Mouse (Mus musculus) CH12F3 (cell line): Measurements from ENCODE around the gene Ddc.

Source experiments
- in situ Hi-C: fragments of 300-500 bp; cut with MboI; formaldehyde crosslinking; loops from 2 replicates; pipeline ENCODE4 v1.14.3; 2020; ENCODE audit warnings: low sequenced_read_pairs

The Ddc gene

DNA sequence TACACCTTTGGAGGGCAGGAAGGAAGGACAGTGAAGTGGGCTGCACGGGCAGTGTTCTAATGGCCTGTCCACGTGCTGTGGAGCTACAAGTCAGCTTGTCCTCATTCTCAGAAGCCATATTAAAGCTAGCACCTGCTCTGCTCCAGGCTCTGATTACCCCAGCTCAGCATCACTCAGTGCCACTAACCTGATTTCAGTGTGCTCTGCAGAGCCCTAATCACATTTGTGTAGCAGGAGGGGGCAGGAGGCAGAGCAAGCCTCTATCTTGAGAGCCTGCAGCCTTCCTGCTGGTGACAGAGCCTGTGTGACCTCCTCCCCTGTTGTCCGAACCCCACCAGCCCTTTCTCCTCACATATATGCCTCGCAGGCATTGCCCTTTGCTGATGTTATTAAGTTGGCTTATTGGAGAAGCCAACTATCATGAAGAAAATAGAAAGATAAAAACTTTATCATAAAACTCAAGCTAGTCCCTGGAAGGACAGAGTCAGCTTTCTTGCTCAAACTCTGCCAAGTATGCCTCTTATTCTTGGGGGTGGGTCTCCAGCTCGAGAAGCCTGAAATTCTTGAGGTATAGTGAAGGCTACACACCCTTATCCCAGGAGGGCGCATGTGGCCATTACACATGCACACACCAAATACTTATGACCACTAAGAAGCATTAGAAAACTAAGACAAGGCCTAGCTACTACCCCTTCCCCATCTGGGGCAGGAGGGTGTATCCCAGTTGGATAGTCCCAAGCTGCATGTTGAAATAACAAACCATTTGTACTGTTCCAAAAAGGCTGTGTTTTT is 47.3 kb downstream of the Ddc start:
- in situ Hi-C loops, result no loop called here

DNA sequence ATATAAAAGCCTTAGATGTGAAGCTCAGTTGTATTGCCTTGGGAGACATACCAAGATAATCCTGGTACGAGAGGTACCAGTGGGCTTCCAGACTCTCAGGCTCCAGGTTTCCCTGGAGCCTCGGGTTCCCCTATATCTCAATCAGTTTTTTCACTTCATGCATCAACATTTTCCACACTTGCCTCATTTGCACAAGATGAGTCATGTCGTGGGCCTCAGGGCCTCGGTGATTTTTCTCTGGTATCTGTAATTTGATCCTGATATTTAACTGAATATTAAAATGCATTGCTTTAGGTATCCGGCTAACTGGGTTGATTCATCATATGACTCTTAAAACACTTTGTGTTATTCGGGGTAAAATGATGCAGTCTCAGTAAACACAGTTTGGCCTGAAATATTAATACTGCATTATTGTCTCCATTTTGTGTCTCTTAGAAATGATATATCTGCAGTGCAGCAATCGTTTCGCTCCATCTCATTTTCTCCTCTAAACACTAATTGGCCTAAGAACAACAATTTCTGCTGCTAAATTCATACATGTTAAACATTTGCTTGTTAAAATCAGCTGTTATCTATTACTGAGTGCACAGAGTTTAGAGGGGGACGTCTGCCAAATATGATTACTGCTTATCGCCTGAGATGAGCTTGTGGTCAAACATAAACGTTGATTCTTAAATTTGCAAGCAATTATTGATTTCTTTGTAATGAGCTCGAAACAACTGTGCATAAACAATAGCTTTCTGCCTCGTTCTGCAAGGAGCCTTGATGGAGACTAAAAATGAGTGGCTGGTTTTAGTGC is 48.2 kb downstream of the Ddc start:
- in situ Hi-C loops, result no loop called here

DNA sequence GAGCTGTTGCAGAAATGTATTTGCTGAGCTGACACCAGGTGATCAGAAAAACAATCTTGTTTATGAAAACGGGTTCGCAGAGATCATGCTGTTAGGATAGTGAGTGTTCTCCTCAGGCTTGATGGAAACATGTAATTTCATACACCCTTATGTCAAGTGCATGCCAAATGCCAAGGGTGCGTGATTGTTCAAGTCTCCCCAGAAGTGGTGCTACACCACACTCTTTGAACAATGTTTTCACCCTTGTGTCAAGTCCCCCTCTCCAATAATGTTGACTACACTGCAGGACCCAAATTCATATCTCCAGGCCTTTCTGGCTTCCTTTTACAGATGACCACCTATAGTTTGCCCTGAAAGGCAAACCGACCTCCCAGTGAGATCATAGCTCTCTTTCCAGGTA is 49.5 kb downstream of the Ddc start:
- in situ Hi-C loops, result no loop called here

DNA sequence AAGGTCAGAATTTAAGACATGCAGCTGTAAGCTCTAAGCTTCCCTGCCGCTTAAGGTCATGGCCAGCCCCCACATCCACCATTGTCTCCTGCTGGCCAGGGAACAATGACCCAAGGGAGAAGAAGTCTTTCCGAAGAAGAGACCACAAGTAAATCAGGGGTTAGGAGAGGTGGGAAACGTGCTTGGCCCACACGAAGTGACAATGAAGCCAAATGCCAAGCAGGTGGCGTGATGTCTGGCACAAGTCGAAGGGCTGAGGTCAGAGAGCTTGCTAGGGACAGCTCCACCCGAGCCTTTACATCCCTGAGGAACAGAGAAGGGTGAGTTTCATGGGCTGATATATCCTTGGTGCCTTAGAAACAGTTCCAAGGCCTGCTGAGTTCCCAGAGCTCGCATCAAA is 52.9 kb downstream of the Ddc start:
- in situ Hi-C loops, result no loop called here

DNA sequence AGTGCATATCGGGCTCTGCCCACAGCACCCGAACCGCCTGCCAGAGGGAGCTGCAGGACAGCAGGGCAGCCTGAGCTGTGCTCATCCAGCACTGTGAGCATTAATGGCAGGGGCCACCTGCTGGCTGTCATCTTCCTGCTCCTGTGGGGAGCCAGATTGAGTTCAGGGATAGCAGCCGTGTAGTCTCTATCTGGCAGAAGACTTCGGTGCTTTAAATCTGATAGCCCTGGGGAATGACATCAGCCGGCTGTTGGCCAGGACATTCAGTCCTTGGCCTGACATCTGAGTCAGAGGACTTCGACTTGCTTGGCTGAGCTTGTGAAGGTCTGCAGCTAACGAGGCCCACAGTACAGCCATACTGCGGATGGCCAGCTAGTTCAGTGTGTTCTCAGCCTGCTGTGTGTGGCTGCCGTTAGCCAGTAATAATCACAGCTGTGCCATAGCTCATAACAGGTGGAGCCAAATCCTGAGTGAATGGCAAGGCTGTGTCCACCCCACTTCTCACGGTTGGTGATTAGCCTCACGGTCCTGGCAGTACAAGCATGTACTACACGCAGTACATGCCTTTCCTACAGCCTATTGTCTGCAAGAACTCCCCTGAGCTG is 53.5 kb downstream of the Ddc start:
- in situ Hi-C loops, result no loop called here

DNA sequence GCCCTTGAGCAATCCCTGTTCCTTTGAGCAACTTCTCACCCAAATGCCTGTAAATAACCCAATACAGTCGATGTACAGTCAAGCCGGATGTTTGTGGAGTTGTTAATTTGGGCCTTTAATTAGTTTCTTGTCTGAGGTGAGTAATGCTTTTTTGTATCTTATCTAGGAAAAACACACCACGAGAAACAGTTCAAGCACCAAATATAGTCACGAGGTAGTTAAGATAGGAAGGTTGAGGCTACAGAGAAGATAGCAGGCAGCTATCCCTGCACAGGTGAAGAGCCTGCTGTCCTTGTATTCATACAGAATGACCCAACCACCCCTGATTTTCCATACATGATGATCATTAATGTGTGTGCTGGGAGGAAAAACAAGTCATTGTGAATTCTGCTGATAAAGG is 56.4 kb downstream of the Ddc start:
- in situ Hi-C loops, result no loop called here

DNA sequence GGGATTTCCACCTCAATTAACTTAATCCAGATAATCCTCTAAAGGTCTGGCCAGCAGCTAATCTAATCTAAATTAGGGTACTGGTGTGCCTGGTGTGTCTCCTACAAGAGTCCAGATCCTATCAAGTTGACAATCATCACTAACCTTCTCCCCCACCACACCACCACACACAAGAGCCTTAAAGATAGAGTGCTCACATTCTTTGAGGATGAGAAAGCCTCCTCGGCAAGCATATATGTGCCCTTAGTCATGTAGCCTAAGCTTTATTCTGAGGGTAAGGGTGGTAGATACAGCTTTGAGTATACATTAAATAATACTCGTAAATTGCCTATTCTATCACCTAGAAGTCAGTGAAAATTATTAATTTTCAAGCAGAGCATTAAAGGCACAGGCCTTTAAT is 57.2 kb downstream of the Ddc start:
- in situ Hi-C loops, result no loop called here

DNA sequence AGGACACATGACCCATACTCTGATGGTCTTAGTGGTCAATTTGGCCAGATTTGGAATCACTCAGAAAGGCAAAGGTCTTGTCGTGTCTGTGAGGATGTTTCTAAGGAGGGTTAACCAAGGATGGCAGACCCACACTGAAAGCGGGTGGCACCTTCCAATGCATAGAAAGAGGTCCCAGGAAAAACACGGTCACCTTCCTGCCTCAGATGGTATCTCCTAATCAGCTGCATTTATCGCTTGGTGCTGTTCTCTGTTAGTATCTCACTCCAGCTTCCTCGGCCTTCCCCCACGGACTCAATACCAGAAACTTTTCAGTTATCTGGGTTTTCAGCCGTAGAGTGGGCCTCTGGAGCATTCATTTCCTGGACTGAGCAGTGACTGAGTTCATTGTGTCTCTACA is 58.1 kb downstream of the Ddc start:
- in situ Hi-C loops, result no loop called here

DNA sequence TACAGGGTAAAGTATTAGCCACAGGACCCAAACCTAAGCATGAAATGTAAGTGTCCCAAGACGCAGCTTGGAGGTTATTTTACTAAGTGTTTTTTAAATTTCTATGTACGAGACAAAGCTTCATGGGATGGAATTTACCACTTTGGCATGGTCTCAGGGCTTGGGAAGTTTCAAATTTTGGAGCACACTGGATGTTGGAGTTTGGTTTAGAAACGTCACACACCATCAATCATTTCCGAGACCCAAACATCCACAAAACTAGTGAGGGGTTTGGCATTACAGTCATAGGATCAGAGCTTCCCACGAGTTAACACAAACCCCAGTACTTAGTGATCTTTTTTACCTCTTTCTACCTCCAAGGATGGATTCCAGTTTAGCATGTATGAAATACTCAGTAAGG is 60.6 kb downstream of the Ddc start:
- in situ Hi-C loops, result no loop called here

DNA sequence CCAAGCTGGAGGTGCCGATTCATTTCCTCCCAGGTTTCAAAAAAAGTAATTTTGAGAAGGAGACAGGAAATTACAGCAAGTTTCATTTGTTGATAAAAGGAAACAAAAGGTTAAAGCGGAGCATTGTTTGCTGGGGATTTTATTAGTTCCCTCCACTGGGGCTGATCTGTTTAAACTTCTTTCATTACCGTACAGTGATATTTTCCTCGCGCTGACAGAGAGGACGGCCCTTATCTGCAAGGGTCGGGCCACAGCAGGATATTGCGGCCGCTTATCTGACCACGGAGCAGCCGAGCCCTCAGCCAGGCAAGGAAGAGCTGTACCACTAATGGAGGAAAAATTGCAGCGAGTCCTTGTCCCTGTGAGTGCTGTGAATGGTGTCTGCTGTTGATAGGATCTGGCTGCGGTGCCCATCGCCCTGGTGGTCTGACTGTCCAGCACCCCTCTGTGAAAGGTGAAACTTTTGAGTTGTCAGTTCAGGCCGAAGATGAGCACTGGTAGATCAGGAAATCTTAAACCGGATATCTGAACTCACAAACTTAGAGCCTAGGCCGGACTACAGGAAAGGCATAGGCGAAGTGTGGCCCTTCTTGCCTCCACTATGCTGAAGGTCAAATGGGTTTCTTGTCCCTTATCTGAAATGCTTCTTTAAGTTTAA is 61.1 kb downstream of the Ddc start:
- in situ Hi-C loops, result no loop called here

DNA sequence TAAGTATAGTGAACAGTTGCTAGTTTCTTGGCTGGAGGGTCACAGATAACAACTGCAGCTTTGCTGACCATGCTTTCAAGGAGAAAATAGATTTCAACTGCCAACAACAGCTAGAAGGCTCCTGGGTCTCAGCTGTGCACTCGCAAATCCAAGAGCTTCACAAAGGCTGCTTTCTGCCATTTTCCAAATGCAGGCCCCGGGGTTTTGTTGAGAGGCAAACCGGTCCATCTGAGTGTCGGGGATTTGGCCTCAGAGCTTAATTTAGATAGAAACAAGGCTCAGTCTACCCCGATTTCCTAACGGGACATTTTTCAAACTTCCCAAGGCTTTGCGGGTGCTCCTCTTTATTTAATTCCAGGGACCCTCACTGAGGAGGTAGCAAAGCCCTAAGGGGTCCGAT is 61.7 kb downstream of the Ddc start:
- in situ Hi-C loops, result no loop called here

DNA sequence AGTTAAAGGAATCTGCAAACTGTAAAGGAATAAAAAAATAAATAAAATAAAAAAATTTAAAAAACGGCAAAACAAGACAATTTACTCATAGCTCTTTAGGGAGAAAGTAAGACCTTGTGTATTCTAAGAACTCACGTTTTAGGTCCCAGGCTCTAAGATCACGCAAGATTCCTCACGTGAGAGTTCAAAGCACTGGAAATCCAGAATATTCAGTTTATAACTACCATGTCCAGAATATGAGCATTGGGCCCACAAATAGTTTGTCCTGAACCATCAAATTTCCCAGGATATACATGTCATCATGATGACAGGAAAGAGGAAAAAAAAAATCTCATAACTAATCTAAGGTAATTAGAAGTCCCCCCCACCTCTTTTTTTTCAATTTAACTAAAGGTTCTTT is 62.2 kb downstream of the Ddc start:
- in situ Hi-C loops, result no loop called here

DNA sequence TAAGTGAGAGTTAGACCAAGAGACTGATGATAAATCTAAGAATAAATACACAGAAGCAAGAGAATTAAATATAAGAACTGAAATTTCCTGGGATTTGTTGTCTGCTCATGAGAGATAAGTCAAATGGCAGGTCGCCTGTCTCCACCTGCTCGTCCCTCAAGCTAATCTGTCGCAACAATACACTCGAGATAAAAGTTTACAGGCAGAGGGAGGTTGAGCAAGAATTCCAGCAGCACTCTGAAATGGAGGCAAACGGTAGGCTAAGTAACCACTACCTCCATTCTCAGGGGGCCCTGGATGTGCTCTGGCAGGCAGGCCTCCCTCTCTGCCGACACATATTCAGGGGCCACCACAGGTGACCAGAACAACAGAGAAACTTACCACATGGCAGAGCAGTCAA is 62.6 kb downstream of the Ddc start:
- in situ Hi-C loops, result no loop called here

DNA sequence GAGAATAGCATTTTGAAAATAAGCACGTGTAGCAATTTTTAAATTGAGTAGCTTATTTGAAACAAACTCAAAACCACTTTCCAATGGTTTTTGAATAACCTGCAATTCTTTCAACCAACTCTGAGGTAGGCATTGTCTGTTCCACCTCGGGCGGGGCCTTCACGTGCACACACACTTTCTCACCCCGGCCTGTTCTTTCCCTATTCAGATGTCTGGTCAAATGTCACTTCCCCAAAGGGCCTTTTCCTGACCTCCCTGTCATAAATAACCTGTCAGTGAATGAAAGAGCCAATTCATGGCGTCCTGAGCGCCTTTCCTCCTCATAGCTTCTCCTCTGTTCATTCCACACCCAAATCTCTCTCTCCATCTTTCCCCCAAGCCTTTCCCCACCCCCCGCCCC is 64.8 kb downstream of the Ddc start:
- in situ Hi-C loops, result no loop called here

DNA sequence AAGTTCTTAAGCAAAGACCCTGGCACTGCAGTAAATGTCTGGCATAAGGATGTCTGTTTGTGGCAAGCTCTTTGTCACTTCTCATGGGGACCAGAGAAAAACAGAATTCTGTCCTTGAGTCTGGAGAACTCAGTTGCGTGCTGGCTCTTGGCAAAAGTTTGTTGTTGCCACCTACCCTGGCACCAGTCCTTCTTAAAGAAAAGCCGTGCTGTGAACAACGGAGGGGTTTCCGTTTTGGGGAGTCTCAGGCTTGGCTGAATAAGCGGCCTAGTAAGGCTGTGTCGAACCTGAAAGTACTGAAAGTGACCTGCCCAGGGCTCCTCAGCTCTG is 65.2 kb downstream of the Ddc start:
- in situ Hi-C loops, result no loop called here

DNA sequence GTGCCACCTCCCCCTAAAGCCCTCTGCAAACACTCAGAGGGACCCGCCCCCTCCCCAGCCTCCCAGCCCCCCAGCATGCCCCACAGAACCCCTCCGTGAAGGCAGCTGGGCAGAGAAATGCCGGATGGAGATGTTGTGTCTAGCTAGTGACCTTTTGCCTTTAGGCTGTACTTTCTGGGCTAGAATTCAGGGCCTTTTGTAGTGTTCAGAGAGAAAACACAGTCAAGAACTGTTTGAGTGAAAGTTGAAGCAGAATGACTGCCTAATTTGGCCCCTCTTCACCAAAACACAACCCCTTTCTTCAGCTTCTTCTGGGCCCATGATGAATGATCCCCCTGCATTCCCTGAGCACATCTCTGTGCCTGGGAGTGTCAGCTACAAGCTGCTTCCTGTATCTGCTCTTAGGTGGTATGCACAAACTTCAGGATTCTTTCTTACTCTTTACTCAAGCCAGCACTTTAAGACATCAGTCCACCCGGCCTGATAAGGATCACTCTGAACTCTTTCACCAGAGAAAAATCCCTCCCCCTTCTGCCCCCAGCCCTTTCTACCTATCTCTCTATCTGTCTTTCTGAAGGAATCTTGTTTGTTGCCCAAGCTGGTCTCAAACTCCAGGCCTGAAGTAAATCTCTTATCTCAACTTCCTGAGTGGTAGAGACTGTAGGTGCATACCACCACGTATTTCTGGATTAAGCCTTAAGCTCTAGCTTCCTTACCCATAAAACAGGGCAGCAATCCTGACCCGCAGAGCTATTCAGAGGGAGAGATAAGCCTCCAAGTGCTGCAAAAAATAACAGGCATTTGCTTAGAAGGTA is 65.8 kb downstream of the Ddc start:
- in situ Hi-C loops, result no loop called here

DNA sequence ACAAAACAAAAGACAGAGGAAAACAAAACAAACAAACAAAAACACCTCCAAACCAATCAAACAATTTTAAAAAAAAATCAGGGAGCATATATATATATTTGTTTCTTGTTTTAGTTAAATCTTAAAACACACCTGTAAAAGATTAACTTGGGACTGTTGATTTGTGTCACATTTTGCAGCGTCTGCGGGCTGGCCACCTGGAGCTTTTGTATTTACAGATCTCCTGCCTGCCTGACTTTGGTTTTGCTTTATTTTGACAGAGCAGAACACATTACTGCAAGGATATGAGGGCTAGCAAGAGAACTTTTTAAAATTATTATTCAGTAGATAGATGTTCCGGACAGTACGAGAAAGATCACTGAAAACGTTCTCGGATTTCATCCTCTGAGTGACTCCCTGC is 66.4 kb downstream of the Ddc start:
- in situ Hi-C loops, result no loop called here

DNA sequence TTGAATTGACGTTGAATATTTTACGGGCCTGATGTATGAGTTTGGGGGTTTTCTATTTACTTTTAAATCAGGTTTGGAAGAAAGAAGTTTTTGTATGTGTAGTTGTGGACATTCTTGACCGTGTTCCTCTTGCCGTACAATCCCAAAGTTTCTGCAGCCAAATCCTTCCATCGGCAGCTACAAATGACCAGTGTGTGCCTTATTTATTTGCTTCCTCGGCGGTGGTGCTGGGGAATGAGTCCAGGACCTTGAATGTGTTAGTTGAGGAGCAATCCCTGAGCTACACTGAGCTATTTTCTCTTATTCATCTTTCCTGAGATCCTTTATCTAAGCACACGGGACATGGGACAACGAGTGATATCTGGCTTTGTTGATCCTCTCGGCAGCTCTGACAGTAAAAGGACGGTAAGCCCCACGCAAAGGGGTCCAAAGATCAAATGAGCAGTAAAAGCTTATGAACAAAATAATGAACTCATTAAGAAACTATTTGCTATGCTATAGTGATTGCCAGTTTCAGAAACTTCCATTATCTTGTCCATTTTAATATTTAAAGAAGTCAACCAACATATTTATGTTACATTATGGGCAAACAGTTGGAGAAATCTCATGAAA is 67.0 kb downstream of the Ddc start:
- in situ Hi-C loops, result no loop called here

DNA sequence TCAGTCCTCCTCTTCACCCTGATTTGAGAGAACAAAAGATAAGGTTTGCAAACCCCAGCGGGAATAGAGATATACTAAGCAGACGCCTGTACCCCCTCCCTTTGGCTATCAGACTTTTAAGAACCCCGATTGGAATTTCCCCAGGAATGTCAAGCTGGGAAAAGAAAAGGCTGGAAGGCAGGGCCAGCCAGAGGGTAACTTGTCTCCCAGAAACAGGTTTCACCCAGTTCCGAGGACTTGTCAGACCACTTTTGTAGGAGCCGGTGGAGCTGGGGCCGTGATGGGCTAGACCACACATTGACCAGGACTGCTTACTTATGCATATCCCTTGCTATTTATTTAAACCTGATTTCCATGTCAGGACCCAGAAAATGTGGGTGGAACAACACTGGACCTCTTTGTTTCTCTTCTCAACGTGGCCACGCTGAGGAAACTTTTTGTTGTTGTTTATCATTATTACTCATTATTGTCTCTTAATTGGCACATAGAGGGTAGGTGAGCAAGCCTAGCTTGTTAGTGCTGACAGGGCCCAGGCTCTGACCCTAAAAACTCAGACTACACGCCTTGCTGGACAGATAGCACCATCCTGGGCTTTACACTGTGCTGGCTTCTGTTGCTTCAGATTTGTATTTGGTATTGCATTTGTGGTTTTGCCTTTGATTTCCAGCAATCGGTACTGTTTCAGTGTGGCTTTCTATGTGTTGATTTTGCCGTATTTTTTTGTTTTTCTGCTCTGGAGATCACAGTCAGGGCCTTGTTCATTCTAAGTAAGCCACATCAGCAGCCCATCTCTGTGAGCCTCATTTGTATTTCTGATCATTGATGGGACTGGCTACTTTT is 68.6 kb downstream of the Ddc start:
- in situ Hi-C loops, result no loop called here

DNA sequence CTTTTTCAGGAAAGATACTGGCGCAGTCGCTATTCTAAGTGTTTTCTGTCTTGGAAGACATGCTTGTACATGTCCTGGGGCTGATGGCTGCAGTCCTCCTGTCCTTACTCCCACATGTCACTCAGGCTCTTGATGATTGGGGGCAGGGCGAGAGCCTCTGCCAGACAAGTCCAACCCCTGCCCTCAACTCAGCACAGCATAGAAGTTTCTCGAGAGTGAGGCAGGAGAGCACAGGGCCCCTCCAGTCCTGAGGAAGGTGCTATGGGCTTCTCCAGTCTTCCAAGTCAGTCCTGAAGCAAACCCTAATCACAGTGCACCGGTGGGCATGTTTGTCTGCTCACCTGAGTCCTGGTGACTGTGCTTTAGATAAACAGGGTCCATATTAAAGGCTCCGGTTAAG is 69.2 kb downstream of the Ddc start:
- in situ Hi-C loops, result no loop called here
